Mouse (Mus musculus): ENCODE measurements around the gene Rbck1. TPM values are rescaled to one million over a fixed set of nuclear protein-coding genes. Genes with fewer than 3 reads are reported as not detected.

Gene Rbck1
- polyA plus RNA-seq, 1 experiment: 38.1 TPM

DNA sequence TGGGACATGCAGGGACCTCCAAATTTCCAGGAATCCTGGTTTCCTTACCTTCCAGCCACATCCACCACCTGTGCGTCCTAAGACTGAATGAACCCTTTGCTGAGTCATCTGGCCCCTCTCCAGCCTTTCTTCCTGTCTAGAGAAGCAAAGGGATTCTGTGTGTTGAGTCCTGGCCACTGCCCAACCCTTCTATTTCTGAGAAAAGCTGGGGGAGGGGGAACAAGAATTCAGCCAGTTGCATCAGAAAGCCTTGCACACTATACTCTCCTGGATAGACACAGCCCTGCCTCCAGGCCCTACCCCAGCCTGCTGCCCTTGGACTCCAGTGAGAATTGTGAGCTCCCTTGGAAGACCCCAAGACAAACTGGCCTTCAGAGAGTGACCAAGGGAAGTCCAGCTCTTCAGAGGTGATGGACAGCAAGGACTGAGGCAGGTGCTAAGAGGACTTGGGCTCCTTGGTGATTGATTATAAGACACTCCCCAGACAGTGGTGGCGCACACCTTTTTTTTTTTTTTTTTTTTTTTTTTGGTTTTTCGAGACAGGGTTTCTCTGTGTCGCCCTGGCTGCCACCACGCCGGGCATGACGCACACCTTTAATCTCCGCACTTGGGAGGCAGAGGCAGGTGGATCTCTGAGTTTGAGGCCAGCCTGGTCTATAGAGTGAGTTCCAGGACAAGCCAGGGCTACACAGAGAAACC, 17.5 kb upstream of the Rbck1 start:
- Histone ChIP-seq H3K27ac (replicated peaks; ENCODE audit: low read depth, low read length) (no peak overlapping the region), H3K4me1 (ENCODE audit: control insufficient read depth, insufficient read depth, insufficient read length, low read length) (peaks cover 7% of the 10 kb centered on the region), H3K4me3 (ENCODE audit: insufficient read depth, low read depth, low read length) (no peak overlapping the region)

DNA sequence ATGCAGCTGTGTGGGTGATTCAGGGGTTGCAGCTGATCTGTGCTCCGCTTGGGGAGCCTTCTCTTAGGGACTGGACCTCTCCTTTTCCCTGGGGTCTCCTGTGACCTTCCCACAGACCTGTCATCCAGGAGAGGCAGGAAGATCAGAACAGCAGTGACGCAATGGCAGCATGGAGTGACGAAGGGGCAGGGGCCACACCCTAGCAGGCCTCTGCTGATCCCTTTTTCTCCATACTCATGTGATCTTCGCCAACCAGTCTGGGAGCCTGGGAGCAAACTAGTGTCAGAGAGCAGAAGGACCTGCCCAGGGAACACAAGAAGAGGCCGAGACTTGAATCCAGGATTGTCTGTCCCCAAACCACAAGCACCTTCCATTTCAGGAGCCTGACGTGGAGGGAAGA, 16.8 kb upstream of the Rbck1 start:
- peaks cover 9% of the 10 kb centered on the region for H3K4me1 ChIP-seq (ENCODE audit: control insufficient read depth, insufficient read depth, insufficient read length, low read length)
- H3K27ac ChIP-seq (replicated peaks; ENCODE audit: low read depth, low read length): no peak overlapping the region
- H3K4me3 ChIP-seq (ENCODE audit: insufficient read depth, low read depth, low read length): no peak overlapping the region

DNA sequence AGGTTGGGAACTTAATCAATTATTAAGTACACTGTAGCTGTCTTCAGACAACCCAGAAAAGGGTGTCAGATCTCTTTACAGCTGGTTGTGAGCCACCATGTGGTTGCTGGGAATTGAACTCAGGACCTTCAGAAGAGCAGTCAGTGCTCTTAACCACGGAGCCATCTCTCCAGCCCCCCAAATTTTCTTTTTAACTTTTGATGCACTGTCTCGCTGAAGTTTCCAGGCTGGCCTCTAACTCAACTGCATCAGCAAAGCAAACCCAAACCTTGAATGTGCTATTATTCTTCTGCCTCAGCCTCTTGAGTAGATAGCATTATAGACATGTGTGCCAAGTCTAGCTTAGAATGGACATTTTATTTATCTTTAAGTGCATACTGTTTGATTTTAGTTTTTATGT, 15.3 kb upstream of the Rbck1 start:
- Histone ChIP-seq H3K4me3 (ENCODE audit: insufficient read depth, low read depth, low read length) (no peak overlapping the region), H3K4me1 (ENCODE audit: control insufficient read depth, insufficient read depth, insufficient read length, low read length) (peaks cover 9% of the 10 kb centered on the region), H3K27ac (replicated peaks; ENCODE audit: low read depth, low read length) (no peak overlapping the region)

DNA sequence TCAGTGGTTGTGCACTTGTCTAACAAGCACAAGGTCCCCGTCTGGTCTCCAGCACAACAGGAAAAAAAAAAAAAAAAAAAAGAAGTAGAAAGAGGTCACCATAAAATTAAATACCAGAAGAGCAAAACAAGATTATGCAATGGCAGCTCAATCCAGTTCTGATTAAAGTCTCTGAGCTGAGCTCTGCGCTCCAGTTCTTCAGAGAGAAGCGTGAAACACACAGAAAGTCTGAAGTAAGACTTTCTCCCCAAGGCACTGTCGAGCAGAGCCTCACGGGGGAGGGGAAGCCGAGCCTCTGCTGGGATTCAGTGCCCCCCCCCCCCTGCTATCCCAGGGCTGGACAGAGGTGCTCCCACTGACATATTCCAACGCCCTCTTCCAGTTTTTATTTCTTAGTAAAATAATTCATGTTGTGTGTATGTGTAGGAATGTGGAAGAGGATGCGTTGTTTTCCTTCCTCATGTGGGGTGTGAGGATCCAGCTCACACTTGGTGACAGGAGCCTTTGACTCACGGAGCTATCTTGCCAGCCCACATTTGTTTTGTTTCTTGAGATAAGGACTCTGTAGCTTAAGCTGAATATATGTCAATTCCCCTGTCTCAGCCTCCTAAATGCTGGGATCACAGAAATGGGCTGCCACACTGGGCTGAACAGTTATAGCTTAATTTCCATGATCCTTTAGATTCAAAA, 14.5 kb upstream of the Rbck1 start:
- Histone ChIP-seq H3K4me1 (ENCODE audit: control insufficient read depth, insufficient read depth, insufficient read length, low read length) (peaks cover 9% of the 10 kb centered on the region), H3K27ac (replicated peaks; ENCODE audit: low read depth, low read length) (peak overlapping the region; percentile 78), H3K4me3 (ENCODE audit: insufficient read depth, low read depth, low read length) (no peak overlapping the region)

DNA sequence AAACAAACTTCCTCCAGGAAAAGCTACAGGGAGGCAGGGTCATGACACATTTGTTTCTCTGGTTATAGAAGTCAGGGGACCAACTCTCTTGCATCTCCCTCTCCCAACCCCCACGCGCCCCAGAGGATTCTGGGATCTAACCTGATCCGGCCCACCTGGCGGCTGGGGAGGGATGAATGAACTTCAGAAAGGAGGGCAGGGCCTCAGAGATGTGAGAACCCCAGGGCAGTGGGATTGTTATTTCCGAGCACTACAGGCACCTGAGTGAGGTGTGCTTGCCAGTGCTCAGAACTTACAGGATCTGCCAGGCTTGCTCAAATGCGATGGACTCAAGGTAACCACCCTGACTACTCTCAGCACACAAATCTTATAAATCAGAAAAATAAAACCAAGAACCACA, 12.9 kb upstream of the Rbck1 start:
- peaks cover 9% of the 10 kb centered on the region for H3K4me1 ChIP-seq (ENCODE audit: control insufficient read depth, insufficient read depth, insufficient read length, low read length)
- no peak overlapping the region for H3K4me3 ChIP-seq (ENCODE audit: insufficient read depth, low read depth, low read length)
- no peak overlapping the region for H3K27ac ChIP-seq (replicated peaks; ENCODE audit: low read depth, low read length)

DNA sequence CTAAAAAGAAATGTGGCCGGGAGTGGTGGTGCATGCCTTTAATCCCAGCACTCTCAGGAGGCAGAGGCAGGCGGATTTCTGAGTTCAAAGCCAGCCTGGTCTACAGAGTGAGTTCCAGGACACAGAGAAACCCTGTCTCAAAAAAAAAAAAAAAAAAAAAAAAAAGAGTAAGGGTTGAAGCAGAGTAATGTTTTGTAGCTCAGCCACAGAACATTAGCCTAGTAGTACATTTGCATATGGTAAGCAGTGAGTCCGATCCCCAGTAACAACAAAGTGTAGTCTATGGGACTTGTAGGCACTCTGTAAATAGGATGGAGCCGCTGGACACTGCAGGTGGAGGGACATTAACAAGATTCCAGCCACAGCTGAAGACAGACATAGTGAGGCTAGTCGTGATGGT, 12.5 kb upstream of the Rbck1 start:
- Histone ChIP-seq H3K27ac (replicated peaks; ENCODE audit: low read depth, low read length) (peak overlapping the region; percentile 63; the same call in 1 of the 2 replicates), H3K4me1 (ENCODE audit: control insufficient read depth, insufficient read depth, insufficient read length, low read length) (peaks cover 7% of the 10 kb centered on the region), H3K4me3 (ENCODE audit: insufficient read depth, low read depth, low read length) (no peak overlapping the region)

DNA sequence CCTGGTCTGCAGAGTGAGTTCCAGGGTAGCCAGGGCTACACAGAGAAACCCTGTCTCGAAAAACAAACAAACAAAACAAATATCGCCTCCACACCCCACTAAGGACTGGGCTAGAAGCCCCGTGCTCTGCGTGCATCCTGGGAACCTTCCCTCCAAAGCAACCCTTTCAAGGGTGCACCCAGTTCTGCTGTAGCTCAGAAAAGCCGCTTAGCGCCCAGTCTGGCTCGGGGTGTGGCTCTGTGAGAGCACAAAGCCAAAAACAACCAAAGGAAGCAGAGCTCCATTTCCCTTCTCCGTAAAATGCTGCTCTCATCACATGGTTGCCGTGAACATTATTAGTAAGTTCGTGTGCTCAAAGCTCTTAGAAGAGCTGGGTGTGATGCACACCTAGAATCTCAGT, 11.9 kb upstream of the Rbck1 start:
- peak overlapping the region; percentile 72 for H3K4me3 ChIP-seq (ENCODE audit: insufficient read depth, low read depth, low read length)
- peak overlapping the region; percentile 63 for H3K27ac ChIP-seq (replicated peaks; ENCODE audit: low read depth, low read length)
- peaks cover 4% of the 10 kb centered on the region; the same call in 1 of the 2 replicates for H3K4me1 ChIP-seq (ENCODE audit: control insufficient read depth, insufficient read depth, insufficient read length, low read length)

DNA sequence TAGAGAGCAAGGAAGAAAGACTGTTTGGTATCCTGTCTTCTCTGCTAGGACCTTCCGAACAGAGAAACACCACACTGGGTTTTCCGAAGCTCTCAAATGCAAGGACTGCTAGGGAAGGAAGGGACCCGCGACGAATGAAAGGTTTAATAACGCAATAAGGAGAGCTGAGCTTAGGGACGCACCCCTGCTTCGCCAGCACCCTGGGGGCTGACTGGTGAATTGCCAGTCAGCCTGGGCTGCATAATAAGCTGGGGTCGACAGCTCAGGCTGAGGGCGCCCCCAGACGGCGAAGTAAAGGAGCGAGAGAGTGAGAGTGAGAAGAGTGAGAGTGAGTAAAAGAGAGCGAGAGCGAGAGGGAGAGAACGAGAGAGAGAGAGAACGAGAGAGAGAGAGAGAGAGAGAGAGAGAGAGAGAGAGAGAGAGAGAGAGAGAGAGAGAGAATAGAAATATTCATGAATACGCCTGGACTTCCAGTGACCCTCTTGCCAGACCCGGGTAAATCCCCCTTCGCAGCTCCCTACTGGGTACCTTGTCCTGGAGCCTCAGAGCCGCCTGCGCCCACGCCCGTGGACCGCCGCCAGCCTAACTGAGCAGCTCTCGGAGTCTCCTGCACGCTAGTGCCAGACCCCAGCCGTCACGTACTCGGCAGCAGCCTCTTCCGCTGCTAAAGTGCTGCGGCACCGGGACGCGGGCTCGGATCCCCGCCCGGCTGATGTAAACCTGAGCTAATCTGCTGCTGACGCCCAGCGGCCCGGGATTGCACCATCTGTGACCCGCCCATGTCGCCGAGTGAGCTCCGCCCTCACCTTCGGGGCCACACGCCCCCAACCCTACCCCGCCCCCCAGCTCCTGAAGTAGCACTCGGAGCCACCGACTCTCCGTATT, 11.1 kb upstream of the Rbck1 start, which contains the start of gene Trib3:
Trib3 (minus strand) TSS at position 704 of the 885 bp plus-strand sequence.
- H3K4me3 ChIP-seq (ENCODE audit: insufficient read depth, low read depth, low read length): peak within 1 kb of the TSS; percentile 72
- 0 out of 2 replicates have a peak, but pooled peaks cover 2% of the 10 kb centered on the region for H3K4me1 ChIP-seq (ENCODE audit: control insufficient read depth, insufficient read depth, insufficient read length, low read length)
- H3K27ac ChIP-seq (replicated peaks; ENCODE audit: low read depth, low read length): peak within 1 kb of the TSS; percentile 63

DNA sequence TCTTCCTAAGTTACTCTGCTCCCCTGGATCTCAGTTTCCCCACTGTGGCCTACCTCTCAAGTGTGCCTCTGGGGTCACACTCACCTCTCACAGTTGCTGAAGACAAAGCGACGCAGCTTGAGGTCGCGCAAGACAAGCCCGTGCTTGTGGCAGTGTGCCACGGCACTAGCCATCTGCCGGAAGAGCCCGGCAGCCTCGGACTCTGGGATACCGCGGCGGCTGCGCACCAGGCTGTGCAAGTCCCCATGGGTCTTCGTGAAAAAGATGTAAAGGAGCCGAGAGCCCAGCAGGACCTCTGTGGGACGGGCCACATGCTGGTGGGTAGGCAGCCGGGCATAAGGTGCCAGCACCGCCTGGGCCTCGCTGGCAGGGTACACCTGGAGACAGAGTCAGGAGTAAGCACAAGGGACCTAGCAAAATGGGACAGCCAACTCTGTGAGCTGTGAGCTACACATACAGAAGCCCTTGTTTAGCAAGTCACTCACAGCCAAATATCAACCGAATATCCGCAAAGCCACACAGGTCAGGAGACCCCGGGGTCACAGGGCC, 7.3 kb upstream of the Rbck1 start:
- Histone ChIP-seq H3K4me3 (ENCODE audit: insufficient read depth, low read depth, low read length) (no peak overlapping the region), H3K27ac (replicated peaks; ENCODE audit: low read depth, low read length) (no peak overlapping the region), H3K4me1 (ENCODE audit: control insufficient read depth, insufficient read depth, insufficient read length, low read length) (0 out of 2 replicates have a peak, but pooled peaks cover 7% of the 10 kb centered on the region)

DNA sequence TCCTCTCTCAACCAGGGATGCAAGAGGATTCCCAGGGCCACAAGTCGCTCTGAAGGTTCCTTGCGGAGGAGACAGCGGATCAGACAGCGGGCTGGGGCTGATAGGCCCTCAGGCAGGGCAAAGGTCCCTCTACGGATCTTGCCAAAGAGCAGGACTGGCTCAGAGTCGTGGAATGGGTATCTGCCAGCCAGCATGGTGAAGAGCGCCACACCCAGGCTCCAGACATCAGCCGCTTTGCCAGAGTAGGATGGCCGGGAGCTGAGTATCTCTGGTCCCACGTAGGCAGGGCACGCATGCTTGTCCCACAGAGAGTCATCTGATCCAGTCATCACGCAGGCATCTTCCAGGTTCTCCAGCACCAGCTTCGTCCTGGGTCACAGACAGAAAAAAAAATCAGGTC, 5.9 kb upstream of the Rbck1 start:
- H3K4me3 ChIP-seq (ENCODE audit: insufficient read depth, low read depth, low read length): no peak overlapping the region
- peak overlapping the region; percentile 57; the same call in 1 of the 2 replicates for H3K27ac ChIP-seq (replicated peaks; ENCODE audit: low read depth, low read length)
- H3K4me1 ChIP-seq (ENCODE audit: control insufficient read depth, insufficient read depth, insufficient read length, low read length): peaks cover 8% of the 10 kb centered on the region

DNA sequence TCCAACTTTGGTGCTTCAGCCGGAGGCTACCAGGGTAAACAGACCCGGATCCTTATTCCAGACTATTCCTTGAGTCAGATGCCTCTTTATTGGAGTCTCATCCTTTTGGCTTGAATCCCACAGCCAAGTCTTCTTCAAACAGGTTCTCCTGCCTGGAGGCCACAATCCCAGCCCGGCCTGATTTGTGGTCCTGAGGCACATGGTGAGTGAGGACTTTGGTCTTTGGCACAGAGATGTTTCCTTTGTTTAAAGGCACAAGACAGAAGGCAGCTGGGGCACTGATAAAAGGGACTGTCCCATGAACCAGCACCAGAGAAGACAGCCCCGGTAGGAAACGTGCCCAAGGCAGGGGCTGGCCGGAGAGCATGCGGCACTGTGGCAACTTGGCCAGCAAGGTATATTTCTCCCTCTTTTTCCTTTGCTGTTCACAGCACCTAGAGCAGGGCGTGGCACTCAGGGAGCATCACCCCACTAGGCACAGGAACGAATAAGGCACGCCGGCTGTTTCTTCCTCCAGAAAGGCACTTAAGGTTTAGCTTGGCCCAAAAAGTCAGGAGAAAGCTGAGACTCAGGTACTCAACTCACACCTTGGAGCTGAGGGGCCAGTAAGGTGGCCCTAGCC, 5.2 kb upstream of the Rbck1 start:
- Histone ChIP-seq H3K4me1 (ENCODE audit: control insufficient read depth, insufficient read depth, insufficient read length, low read length) (peaks cover 9% of the 10 kb centered on the region), H3K27ac (replicated peaks; ENCODE audit: low read depth, low read length) (peak overlapping the region; percentile 78), H3K4me3 (ENCODE audit: insufficient read depth, low read depth, low read length) (no peak overlapping the region)

DNA sequence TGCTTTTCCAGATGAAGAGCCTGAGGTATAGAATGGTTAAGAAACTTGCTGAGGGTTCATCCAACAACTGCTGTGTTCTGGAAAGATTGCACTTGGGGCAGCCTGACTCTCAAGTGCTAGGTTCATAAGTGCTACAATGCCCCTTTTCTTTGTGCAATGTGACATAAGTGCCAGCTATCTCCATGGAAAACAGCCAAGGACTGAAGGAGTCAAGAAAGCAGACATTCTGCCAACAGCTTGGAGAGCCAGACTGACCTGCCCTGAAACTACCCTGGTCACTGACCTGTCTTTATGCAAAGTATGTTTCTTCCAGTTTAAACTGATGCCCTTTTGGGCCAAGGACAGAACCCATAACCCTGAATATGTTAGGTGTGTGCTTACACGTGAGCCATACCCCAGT, 4.4 kb upstream of the Rbck1 start:
- Histone ChIP-seq H3K4me3 (ENCODE audit: insufficient read depth, low read depth, low read length) (no peak overlapping the region), H3K4me1 (ENCODE audit: control insufficient read depth, insufficient read depth, insufficient read length, low read length) (peaks cover 9% of the 10 kb centered on the region), H3K27ac (replicated peaks; ENCODE audit: low read depth, low read length) (peak overlapping the region; percentile 78)

DNA sequence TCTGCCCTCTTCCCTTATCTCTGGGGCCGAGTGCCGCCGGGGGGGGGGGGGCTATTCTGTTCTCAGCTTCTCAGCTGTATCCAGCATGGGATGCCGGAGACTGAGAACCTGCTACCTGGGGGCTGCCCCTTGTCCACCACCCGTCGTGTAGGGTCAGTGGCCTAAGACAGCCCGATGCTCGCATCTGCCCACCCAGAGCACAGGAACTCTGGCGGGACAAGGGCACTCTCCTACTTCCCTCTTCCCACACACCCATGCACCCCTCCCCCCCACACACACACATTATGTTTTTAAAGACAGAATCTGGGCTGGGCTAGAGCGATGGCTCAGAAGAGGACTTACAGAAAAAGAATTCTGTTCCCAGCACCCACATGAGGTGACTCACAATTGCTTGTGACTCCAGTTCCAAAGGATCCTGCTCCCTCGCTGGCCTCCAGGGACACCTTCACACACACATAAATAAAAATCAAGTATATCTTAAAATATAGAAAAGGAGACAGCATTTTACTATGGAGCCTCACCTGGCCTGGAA, 2.9 kb upstream of the Rbck1 start:
- Histone ChIP-seq H3K4me3 (ENCODE audit: insufficient read depth, low read depth, low read length) (no peak overlapping the region), H3K4me1 (ENCODE audit: control insufficient read depth, insufficient read depth, insufficient read length, low read length) (peaks cover 17% of the 10 kb centered on the region), H3K27ac (replicated peaks; ENCODE audit: low read depth, low read length) (no peak overlapping the region)

DNA sequence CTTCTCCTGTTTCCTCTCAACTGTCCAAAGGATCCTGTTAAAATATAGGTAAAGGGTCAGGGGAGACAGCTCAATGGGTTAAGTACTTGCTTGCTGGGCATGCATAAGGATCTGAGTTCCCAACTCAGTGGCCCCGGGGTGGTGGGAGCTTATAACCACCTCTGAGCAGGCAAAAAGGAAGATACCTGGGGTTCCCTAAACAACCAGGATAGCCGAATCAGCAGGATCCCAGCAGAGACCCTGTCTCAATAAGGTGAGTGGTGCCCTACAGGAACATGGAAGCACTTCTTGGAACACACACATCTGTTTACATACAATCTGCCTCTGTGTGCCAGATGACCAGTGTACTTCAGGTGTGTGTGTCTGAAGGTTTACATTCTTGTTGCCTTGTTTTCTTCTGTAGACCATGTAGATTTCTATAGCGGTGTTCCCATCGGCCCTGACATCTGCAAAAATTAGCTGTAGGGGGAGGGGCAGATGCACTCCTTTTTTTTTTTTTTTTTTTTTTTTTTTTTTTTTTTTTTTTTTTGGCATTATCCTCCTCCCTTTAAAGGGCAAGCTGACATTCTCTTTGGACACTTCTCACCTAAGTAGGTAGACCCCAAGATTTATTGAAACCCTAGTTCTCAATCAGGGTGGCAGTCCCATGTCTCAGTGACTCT, 1.0 kb upstream of the Rbck1 start:
- Histone ChIP-seq H3K4me1 (ENCODE audit: control insufficient read depth, insufficient read depth, insufficient read length, low read length) (peaks cover 17% of the 10 kb centered on the region), H3K27ac (replicated peaks; ENCODE audit: low read depth, low read length) (peak overlapping the region; percentile 8; the same call in 1 of the 2 replicates)

More for the DNA sequence above, 1.0 kb upstream of the Rbck1 start:
- no peak overlapping the region for H3K4me3 ChIP-seq (ENCODE audit: insufficient read depth, low read depth, low read length)
